Mouse (Mus musculus): Measurements from ENCODE around the gene Lgals3bp.
A peak's percentile ranks its signal among the peaks of the same experiment; 100 is the strongest.
"Not testable (repeated sequence)": the region's sequence is repeated elsewhere in the genome, so short reads cannot be mapped to it uniquely, and the experiment has no call there.

The Lgals3bp gene

DNA sequence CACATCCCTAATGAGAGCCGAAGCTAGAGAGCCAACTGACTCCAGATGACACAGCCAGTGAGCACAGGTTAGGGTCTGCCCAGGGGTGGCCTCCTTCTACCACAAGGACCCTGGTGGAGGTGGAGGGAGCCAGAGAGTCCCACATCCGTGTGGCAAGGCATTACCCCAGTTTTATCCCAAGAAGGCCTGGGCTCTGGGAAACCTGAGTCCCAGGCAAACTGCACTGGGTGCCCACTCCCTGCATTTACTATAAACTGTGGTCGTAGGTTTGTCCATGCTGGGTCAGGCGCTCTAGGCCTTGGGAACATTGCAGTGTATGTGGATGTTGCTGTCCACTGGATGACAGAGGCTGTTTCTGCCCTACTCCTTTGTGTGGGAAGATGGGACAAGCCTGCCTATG, 697 bp downstream of the Lgals3bp start:
- no peak for DNase-seq (ENCODE audit: low spot score in 2 of 2)

DNA sequence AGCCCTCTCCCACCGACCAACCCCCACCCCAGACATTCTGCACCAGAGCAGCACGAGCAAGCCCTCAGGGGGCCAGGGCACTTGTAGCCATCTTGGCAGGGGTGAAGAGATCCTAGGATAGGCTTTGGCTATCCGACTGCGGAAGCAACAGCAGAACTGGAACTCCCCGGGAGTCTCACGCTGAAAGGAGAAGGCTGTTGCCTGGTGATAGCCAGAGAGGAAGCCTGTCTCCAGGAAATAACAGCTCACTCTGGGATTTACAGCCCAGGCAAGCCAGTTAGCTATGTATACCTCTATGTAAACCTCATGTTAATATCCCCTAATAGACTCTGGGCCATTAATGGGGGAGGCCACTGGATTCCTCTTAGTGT, 1.3 kb downstream of the Lgals3bp start:
- DNase-seq (ENCODE audit: low spot score in 2 of 2): no peak

- no peak for DNase-seq (ENCODE audit: low spot score in 2 of 2)
These were observed 1.9 kb downstream of the Lgals3bp start for GRCm38 (mm10) chr11:118399891-118400565.

DNA sequence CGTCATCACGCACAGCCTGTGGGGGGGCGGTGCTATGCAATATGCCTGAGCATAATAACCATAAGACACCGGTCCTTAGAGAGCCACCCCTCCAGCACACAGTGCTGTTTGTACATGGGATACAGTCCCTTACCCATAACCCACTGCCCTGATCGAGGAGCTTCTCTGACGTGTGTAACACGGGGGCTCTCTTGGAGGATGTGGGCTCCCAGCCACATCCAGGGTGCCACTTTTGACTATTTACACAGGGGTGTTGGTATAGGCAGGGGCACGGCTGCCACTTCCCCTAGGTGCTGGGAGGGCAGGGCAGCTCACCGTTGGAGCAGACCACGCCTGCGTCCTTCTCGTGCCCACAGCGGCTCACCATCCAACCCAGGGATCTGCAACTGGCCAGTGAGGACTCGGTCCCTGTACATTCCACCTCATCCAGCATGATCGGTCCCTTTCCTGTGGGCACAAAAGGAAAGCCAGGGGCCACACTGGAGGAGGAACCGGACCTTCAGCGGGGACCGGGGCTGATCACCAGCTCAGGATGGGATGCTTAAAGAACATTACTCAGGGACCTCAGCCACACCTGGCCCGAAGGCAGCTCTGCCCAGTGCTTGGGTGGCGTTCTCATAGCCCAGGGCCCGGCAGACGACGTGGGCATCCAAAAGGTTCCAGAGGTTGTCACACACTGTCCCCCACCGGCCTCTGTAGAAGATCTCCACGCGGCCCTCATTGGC, 3.9 kb downstream of the Lgals3bp start:
- no peak for DNase-seq (ENCODE audit: low spot score in 2 of 2)

DNA sequence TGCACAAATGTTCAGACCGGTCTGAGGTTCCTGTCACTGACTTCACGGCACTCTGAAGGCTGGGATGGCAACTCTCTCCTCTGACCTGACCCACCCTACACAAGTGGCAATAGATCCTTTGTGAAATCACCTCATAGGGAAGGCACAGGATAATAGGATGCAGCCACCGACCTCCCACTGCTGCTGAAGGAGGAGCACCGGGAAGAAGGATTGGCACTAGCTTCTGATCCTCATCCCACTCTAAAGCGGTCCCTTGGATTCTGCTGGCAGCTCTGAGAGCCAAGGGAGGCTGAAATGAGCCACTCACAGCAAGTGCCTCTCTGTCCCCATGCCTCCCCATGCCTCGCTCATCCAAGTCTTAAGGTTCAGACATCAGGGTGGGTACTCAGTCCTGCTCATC, 7.4 kb downstream of the Lgals3bp start:
- DNase-seq (ENCODE audit: low spot score in 2 of 2): no peak

GRCm38 (mm10) chr11:118393991-118394390, 7.9 kb downstream of the Lgals3bp start:
- DNase-seq (ENCODE audit: low spot score in 2 of 2): no peak

DNA sequence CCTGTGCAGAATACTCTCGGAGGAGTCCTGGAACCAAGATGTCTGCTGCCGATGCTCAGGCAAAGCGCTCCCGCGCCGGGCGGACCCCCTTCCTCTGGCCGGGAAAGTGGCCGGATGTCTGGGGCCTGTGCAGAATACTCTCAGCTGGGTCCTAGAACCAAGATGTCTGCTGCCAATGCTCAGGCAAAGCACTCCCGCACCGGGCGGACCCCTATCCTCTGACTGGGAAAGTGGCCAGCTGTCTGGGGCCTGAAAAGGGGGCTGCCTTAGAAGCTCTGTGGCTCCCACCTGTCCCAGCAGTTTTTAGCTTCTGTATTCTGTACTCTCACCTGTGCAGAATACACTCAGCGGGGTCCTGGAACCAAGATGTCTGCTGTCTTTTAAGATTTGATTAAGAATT, 14.1 kb downstream of the Lgals3bp start:
- not testable (repeated sequence) for DNase-seq (ENCODE audit: low spot score in 2 of 2)

- peak; percentile 83 to 84 for DNase-seq (ENCODE audit: low spot score in 2 of 2)
These were observed 22.5 kb downstream of the Lgals3bp start for GRCm38 (mm10) chr11:118379251-118380009.

- DNase-seq (ENCODE audit: low spot score in 2 of 2): no peak
These were observed 23.2 kb downstream of the Lgals3bp start for GRCm38 (mm10) chr11:118378656-118379055.

DNA sequence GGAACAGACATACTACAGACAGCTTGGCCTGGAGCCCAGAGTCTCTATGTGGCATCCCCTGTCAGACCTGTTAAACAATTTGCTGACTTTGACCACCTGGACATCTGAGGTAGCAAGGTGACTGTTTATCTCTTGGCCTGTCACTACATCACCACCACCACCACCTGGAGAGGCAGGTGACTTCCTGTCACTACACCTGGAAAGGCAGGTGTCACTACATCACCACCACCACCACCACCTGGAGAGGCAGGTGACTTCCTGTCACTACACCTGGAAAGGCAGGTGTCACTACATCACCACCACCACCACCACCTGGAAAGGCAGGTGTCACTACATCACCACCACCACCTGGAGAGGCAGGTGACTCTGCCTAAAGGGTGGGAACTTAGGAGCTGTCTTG, 25.6 kb downstream of the Lgals3bp start:
- not testable (repeated sequence) for DNase-seq (ENCODE audit: low spot score in 2 of 2)

GRCm38 (mm10) chr11:118375881-118376280, 26.0 kb downstream of the Lgals3bp start:
- no peak for DNase-seq (ENCODE audit: low spot score in 2 of 2)

GRCm38 (mm10) chr11:118375461-118375860, 26.4 kb downstream of the Lgals3bp start:
- no peak for DNase-seq (ENCODE audit: low spot score in 2 of 2)

DNA sequence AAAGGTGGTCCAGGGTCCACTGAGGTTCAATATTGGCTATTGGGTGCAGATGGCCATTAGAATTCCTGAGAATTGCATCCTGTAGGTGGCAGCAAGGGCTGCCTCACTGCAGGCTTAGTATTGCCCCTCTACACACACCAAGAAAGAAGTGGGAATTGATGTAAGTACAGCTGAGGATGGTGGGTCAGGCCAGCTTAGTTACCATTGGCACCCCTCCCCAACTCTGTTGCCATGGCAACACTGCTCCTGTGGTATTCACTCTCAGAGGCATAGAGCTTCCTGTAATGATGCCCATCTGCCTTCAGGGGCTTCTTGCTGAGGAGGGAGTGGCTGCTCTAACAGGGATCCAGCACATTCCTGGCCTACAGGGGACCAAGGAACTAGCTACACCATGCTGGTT, 26.9 kb downstream of the Lgals3bp start:
- no peak for DNase-seq (ENCODE audit: low spot score in 2 of 2)

DNA sequence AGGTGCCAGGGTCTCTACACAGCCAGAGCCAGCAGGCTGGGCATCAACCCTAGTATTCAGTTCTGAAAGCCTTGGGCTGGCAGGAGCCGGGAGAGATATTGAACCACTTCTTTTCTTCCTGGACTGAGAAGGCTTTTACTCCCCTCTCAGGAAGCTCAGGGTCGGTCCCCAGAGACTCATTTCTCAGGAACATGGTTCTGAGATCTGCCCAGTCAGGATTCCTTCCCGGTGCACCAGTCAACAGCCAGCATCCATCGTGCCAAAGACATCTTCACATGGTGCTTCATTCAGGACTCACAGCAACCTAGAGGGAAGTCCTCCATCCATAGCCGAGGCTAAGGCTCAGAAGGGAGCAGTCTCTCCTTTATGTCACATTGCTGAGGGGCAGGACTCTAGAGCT, 27.4 kb downstream of the Lgals3bp start:
- no peak for DNase-seq (ENCODE audit: low spot score in 2 of 2)

- DNase-seq (ENCODE audit: low spot score in 2 of 2): no peak
These were observed 29.3 kb downstream of the Lgals3bp start for GRCm38 (mm10) chr11:118372641-118373040.

- no peak for DNase-seq (ENCODE audit: low spot score in 2 of 2)
These were observed 30.0 kb downstream of the Lgals3bp start for GRCm38 (mm10) chr11:118371876-118372275.

DNA sequence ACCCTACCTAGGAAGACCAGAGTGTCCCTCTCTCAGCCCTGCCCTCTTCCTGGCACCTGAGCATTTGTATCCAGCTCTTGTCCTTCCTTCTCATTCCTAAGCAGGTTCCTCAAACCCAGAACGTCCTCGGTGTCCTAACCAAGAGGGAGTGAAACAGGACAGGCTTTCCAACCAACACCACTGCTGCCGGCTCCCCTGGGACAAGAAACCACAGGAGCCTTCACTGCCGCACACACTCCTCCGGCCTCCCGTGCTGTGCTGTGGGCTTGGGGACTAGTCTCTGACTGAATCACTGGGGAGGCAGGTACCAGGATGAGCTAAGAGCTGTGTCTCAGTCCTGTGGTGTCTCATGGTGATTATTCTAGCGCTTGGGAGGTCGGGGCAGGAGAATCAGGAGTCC, 32.2 kb downstream of the Lgals3bp start:
- DNase-seq (ENCODE audit: low spot score in 2 of 2): no peak

- no peak for DNase-seq (ENCODE audit: low spot score in 2 of 2)
These were observed 32.6 kb downstream of the Lgals3bp start for GRCm38 (mm10) chr11:118369251-118369650.

DNA sequence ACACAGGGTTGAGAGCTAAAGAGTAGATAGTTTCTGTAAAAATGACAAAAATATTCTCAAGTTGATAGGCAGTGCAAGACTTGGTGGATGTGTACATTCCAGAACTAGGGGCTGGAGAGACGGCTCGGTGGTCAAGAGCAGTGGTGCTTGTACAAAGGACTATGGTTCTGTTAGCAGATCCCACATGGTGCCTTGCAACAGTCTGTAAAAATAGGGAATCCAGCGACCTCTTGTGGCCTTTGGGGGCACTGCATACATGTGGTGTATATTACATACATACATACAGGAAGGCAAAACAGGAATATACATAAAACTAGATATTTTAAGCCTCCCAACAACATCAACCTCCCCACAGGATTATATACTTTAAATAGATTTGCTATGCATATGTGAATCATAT, 33.6 kb downstream of the Lgals3bp start:
- DNase-seq (ENCODE audit: low spot score in 2 of 2): no peak

DNA sequence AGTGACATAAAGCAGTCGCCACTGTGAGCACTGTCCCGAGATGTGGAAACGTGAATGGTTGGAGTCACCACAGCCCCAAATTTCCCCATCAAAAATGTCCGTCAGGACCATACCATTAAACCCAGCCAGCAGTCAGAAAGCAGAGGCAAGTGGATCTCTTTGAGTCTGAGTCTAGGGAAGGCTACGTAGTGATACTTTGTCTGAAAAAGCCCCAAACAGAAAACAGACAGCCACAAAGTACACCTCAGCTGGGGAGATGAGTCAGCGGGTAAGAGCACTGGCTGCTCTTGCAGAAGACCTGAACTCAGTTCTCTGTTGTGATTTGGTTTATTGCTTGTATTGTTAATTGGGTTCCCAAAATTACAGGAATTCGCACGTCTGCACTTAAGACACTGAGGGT, 35.3 kb downstream of the Lgals3bp start:
- no peak for DNase-seq (ENCODE audit: low spot score in 2 of 2)

DNA sequence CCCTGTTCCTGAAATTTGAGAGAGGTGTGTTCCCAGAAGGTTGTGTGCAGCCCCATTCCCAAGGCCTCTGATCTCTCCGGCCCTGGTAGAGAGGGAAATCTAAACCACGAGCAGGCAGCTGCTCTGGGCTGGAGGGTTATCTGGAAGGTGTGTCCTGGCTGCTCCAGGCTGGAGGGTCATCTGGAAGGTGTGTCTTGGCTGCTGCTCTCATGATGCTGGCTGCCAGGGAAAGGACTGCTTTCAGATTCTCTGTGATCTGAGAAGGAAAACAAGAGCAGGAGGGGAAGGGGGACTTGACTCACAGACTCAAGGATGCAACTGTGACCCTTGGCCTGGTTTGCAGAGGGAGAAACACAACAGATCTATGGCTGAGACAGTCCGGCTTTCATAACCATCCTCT, 35.8 kb downstream of the Lgals3bp start:
- DNase-seq (ENCODE audit: low spot score in 2 of 2): no peak

DNA sequence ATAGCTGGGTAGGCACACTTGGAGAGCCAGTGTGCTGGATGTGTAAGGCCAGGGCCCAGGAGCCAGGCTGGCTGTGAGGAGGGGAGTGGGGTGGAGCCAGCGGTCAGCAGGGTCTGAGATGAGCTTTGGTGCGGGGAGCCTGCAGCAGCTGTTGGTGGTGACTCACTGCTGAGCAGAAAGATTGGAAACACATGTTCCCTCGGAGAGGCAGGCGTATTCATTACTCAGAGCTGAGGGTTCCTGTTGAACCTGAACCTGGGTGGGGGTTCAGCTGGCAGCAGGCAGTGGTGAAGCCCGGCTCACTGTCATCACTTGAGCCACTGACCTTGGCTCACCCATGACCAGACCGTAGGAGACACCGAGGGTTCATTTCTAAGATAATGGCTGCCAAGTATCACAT, 36.7 kb downstream of the Lgals3bp start:
- no peak for DNase-seq (ENCODE audit: low spot score in 2 of 2)

DNA sequence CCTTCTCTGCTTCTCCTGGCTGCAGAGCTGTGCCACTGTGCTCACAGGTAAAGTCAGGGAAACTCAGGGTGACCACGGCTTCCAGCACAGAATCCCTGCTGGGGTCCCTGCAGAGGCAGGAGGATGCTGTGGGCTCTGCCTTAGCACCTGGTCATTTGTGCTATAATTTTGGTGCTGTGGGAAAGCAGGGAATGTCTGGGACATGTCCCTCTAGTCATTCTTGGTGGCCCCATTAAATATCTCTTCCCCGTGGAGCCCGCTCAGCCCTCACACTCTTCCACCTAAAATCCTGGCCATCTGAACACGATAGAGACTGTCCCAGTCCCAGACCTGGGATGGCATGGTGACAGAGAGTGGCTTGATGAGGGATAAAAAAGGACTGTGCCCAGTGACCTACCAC, 37.9 kb downstream of the Lgals3bp start:
- DNase-seq (ENCODE audit: low spot score in 2 of 2): no peak
